Comparison of ENCODE assay signal across 11 mouse cellular contexts in the genomic region with DNA sequence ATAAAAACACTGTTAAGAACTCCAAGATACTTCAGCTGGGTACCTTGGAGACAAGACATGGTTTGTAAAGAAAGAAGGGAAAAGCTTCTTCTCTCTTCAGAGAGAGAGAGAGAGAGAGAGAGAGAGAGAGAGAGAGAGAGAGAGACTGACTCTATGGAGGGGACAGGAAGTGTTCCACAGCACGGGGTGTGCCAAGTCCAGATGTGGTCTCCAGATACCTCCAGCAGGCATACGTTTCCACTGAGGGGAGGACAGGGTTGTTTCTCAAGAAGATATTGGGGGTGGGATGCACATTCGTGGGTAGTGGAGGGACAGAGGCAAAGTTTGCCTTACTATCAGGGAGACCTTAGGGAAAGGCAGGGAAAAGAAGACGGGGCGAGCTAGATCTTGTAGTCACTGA. TPM values are rescaled to one million over a fixed set of nuclear protein-coding genes. Genes with fewer than 3 reads are reported as not detected.
DNase-seq lines count a peak whose midpoint lies in the region; ATAC-seq and TF ChIP-seq lines count a peak whose summit lies in the region.
"Had no signal": no experiment of that assay in that cellular context is flagged by ENCODE, and none has a peak within 500 bp of the region (broad histone marks: within the 10 kb centered on the region; RNA-seq: fewer than 3 reads in every experiment).

No protein-coding gene starts in this region.

- H3K9me3 ChIP-seq in forebrain, embryonic 10.5 days, result no peaks in the 10 kb centered on the region
- no peaks in the 10 kb centered on the region for H3K9me3 ChIP-seq in forebrain, embryonic 12.5 days
- no peaks in the 10 kb centered on the region for H3K9me3 ChIP-seq in midbrain, embryonic 14.5 days (ENCODE audit: control insufficient read depth, low read length)
- no peaks in the 10 kb centered on the region for H3K9me3 ChIP-seq in midbrain, embryonic 13.5 days
- H3K9me3 ChIP-seq in hindbrain, postnatal 0 days (ENCODE audit: low read length), result no peaks in the 10 kb centered on the region
- H3K9me3 ChIP-seq in neural tube, embryonic 14.5 days (ENCODE audit: control insufficient read depth, low read length), result no peaks in the 10 kb centered on the region
- H3K9me3 ChIP-seq: forebrain, embryonic 13.5 days had no signal

- DNase-seq in forebrain, embryonic 10.5 days (ENCODE audit: extremely low spot score, low spot score), result no peak
- no peak for DNase-seq in midbrain, embryonic 14.5 days
- DNase-seq in hindbrain, postnatal 0 days (ENCODE audit: low spot score), result no peak
- DNase-seq in MN1 (ENCODE audit: low spot score), result no peak

- no peak overlapping the region for H3K27ac ChIP-seq in forebrain, embryonic 10.5 days
- H3K27ac ChIP-seq in forebrain, embryonic 12.5 days, result no peak overlapping the region
- no peak overlapping the region; the same call in 1 of the 2 replicates for H3K27ac ChIP-seq in midbrain, embryonic 14.5 days (replicated peaks; ENCODE audit: low read depth, low read length)
- H3K27ac ChIP-seq in midbrain, embryonic 13.5 days, result no peak overlapping the region
- H3K27ac ChIP-seq in hindbrain, postnatal 0 days, result no peak overlapping the region
- no peak overlapping the region for H3K27ac ChIP-seq in neural tube, embryonic 14.5 days (ENCODE audit: low read depth, low read length)

- 57% methylated on average over 5 of the region's 5 CpGs for WGBS in forebrain, embryonic 10.5 days
- 58% methylated on average over 5 of the region's 5 CpGs for WGBS in forebrain, embryonic 12.5 days
- 55% methylated on average over 5 of the region's 5 CpGs for WGBS in midbrain, embryonic 14.5 days
- WGBS in midbrain, embryonic 13.5 days, result 56% methylated on average over 5 of the region's 5 CpGs
- WGBS in hindbrain, postnatal 0 days, result 50% methylated on average over 5 of the region's 5 CpGs
- 58% methylated on average over 5 of the region's 5 CpGs for WGBS in neural tube, embryonic 14.5 days

- H3K36me3 ChIP-seq in forebrain, embryonic 10.5 days (replicated peaks), result no peaks in the 10 kb centered on the region
- H3K36me3 ChIP-seq in forebrain, embryonic 12.5 days (replicated peaks), result no peaks in the 10 kb centered on the region
- no peaks in the 10 kb centered on the region for H3K36me3 ChIP-seq in midbrain, embryonic 14.5 days (ENCODE audit: control insufficient read depth, insufficient read depth, low read length)
- H3K36me3 ChIP-seq in midbrain, embryonic 13.5 days, result no peaks in the 10 kb centered on the region
- H3K36me3 ChIP-seq in hindbrain, postnatal 0 days (ENCODE audit: insufficient read depth, low read length), result no peaks in the 10 kb centered on the region
- no peaks in the 10 kb centered on the region for H3K36me3 ChIP-seq in neural tube, embryonic 14.5 days (ENCODE audit: control insufficient read depth, insufficient read depth, low read length)

- H3K9ac ChIP-seq in forebrain, embryonic 12.5 days, result no peak overlapping the region
- H3K9ac ChIP-seq in midbrain, embryonic 14.5 days (replicated peaks; ENCODE audit: low read length), result no peak overlapping the region
- H3K9ac ChIP-seq in midbrain, embryonic 13.5 days (replicated peaks), result no peak overlapping the region
- no peak overlapping the region for H3K9ac ChIP-seq in hindbrain, postnatal 0 days (replicated peaks; ENCODE audit: low read length)
- no peak overlapping the region for H3K9ac ChIP-seq in neural tube, embryonic 14.5 days (replicated peaks; ENCODE audit: low read depth, low read length)

- H3K4me2 ChIP-seq in forebrain, embryonic 12.5 days, result no peak overlapping the region
- H3K4me2 ChIP-seq in midbrain, embryonic 14.5 days (ENCODE audit: low read length), result peak overlapping the region; percentile 76; the same call in 1 of the 2 replicates
- H3K4me2 ChIP-seq in midbrain, embryonic 13.5 days (replicated peaks), result no peak overlapping the region
- peak overlapping the region; percentile 87; the same call in 1 of the 2 replicates for H3K4me2 ChIP-seq in hindbrain, postnatal 0 days (ENCODE audit: low read depth, low read length)
- no peak overlapping the region; the same call in 1 of the 2 replicates for H3K4me2 ChIP-seq in neural tube, embryonic 14.5 days (ENCODE audit: low read depth, low read length)

- TF ChIP-seq CTCF in hindbrain, postnatal 0 days (IDR thresholded peaks at IDR 0.05; ENCODE audit: low read depth), result no peak

- ATAC-seq in forebrain, embryonic 12.5 days (ENCODE audit: low FRiP score), result no peak
- no peak for ATAC-seq in midbrain, embryonic 14.5 days (ENCODE audit: low FRiP score, low TSS enrichment)
- no peak for ATAC-seq in midbrain, embryonic 13.5 days
- no peak for ATAC-seq in hindbrain, postnatal 0 days
- ATAC-seq in neural tube, embryonic 14.5 days (ENCODE audit: low read depth), result no peak
- ATAC-seq in granulocyte monocyte progenitor cell, adult 5-6 weeks (replicated peaks; ENCODE audit: poor library complexity, severe bottlenecking), result no peak

- peaks cover 53% of the 10 kb centered on the region for H3K4me1 ChIP-seq in forebrain, embryonic 10.5 days
- peaks cover 25% of the 10 kb centered on the region for H3K4me1 ChIP-seq in forebrain, embryonic 12.5 days
- H3K4me1 ChIP-seq in midbrain, embryonic 14.5 days (ENCODE audit: control insufficient read depth, insufficient read depth, low read length), result peaks cover 15% of the 10 kb centered on the region
- peaks cover 25% of the 10 kb centered on the region for H3K4me1 ChIP-seq in midbrain, embryonic 13.5 days (replicated peaks)
- peaks cover 5% of the 10 kb centered on the region; the same call in 1 of the 2 replicates for H3K4me1 ChIP-seq in hindbrain, postnatal 0 days (ENCODE audit: insufficient read depth, low read length)
- H3K4me1 ChIP-seq in neural tube, embryonic 14.5 days (ENCODE audit: control insufficient read depth, insufficient read depth, low read length), result peaks cover 19% of the 10 kb centered on the region

- H3K4me3 ChIP-seq in forebrain, embryonic 10.5 days, result peak overlapping the region; percentile 94; the same call in 1 of the 2 replicates
- no peak overlapping the region for H3K4me3 ChIP-seq in forebrain, embryonic 12.5 days (replicated peaks)
- H3K4me3 ChIP-seq in midbrain, embryonic 14.5 days (replicated peaks; ENCODE audit: low read depth, low read length), result peak overlapping the region; percentile 50; the same call in 1 of the 2 replicates
- H3K4me3 ChIP-seq in midbrain, embryonic 13.5 days (replicated peaks), result no peak overlapping the region
- 0 out of 2 replicates have a peak overlapping the region, but pooled peaks have one; percentile 82 for H3K4me3 ChIP-seq in hindbrain, postnatal 0 days (ENCODE audit: low read length)
- H3K4me3 ChIP-seq in neural tube, embryonic 14.5 days (ENCODE audit: low read depth, low read length), result peak overlapping the region; percentile 74; the same call in 1 of the 2 replicates

- peaks cover 23% of the 10 kb centered on the region for H3K27me3 ChIP-seq in forebrain, embryonic 10.5 days (ENCODE audit: poor library complexity, severe bottlenecking)
- H3K27me3 ChIP-seq in forebrain, embryonic 12.5 days, result peaks cover 18% of the 10 kb centered on the region
- H3K27me3 ChIP-seq in midbrain, embryonic 14.5 days (ENCODE audit: control insufficient read depth, insufficient read depth, low read length), result 0 out of 2 replicates have a peak, but pooled peaks cover 8% of the 10 kb centered on the region
- peaks cover 17% of the 10 kb centered on the region for H3K27me3 ChIP-seq in midbrain, embryonic 13.5 days
- H3K27me3 ChIP-seq in hindbrain, postnatal 0 days (ENCODE audit: insufficient read depth, low read length), result no peaks in the 10 kb centered on the region
- no peaks in the 10 kb centered on the region; the same call in none of the 2 replicates for H3K27me3 ChIP-seq in neural tube, embryonic 14.5 days (ENCODE audit: control insufficient read depth, insufficient read depth, low read length)
- H3K27me3 ChIP-seq: forebrain, embryonic 13.5 days had no signal

RNA-seq across cellular contexts. Expression of a gene that starts 0.3 kb away (rescaled TPM):
- polyA plus RNA-seq in forebrain, embryonic 10.5 days (2016; fragmentation: Nextera tagmentation; extraction: Ambion mirVana), result 22.7 and 22.9 TPM in 2 replicates
- 22.5 and 23.7 TPM in 2 replicates for polyA plus RNA-seq in forebrain, embryonic 12.5 days (2016; fragmentation: Nextera tagmentation; extraction: Ambion mirVana)
- 13.0 and 16.5 TPM in 2 replicates for polyA plus RNA-seq in midbrain, embryonic 14.5 days (2014; fragmentation: Nextera tagmentation; extraction: Ambion mirVana)
- 11.0 and 12.7 TPM in 2 replicates for polyA plus RNA-seq in midbrain, embryonic 13.5 days (2015; fragmentation: Nextera tagmentation; extraction: Ambion mirVana)
- 55.3 and 56.6 TPM in 2 replicates for total RNA-seq in hindbrain, postnatal 0 days (2014; rRNA removed)
- polyA plus RNA-seq in hindbrain, postnatal 0 days (2015; fragmentation: Nextera tagmentation; extraction: Ambion mirVana), result 19.1 and 20.9 TPM in 2 replicates
- 20.5 and 25.0 TPM in 2 replicates for polyA plus RNA-seq in neural tube, embryonic 14.5 days (2014; fragmentation: Nextera tagmentation; extraction: Ambion mirVana)
- total RNA-seq in granulocyte monocyte progenitor cell, adult 5-6 weeks (2014; fragmentation: Nextera tagmentation), result 4.4 and 4.9 TPM in 2 replicates
- 4.4 and 5.7 TPM in 2 replicates for total RNA-seq in granulocyte monocyte progenitor cell, adult 5-6 weeks (2017)

RNA-seq across cellular contexts. Expression of a gene that starts 38.7 kb away (rescaled TPM):
- polyA plus RNA-seq in forebrain, embryonic 10.5 days (2016; fragmentation: Nextera tagmentation; extraction: Ambion mirVana), result 0.46 and 0.97 TPM in 2 replicates
- polyA plus RNA-seq in forebrain, embryonic 12.5 days (2016; fragmentation: Nextera tagmentation; extraction: Ambion mirVana), result 1.1 and 1.6 TPM in 2 replicates
- 0.50 and 0.69 TPM in 2 replicates for polyA plus RNA-seq in midbrain, embryonic 14.5 days (2014; fragmentation: Nextera tagmentation; extraction: Ambion mirVana)
- polyA plus RNA-seq in midbrain, embryonic 13.5 days (2015; fragmentation: Nextera tagmentation; extraction: Ambion mirVana), result 0.31 and 0.42 TPM in 2 replicates
- total RNA-seq in hindbrain, postnatal 0 days (2014; rRNA removed), result 8.7 and 10.6 TPM in 2 replicates
- polyA plus RNA-seq in hindbrain, postnatal 0 days (2015; fragmentation: Nextera tagmentation; extraction: Ambion mirVana), result 4.1 and 4.2 TPM in 2 replicates
- 0.66 and 1.1 TPM in 2 replicates for polyA plus RNA-seq in neural tube, embryonic 14.5 days (2014; fragmentation: Nextera tagmentation; extraction: Ambion mirVana)
- not detected in 2 replicates for total RNA-seq in granulocyte monocyte progenitor cell, adult 5-6 weeks (2014; fragmentation: Nextera tagmentation)
- total RNA-seq in granulocyte monocyte progenitor cell, adult 5-6 weeks (2017), result not detected in 2 replicates
- polyA plus RNA-seq: C2C12 had no signal

RNA-seq across cellular contexts. Expression of a gene that starts 38.8 kb away (rescaled TPM):
- 0.30 TPM in 1 of 2 replicates, not detected in the other for polyA plus RNA-seq in forebrain, embryonic 10.5 days (2016; fragmentation: Nextera tagmentation; extraction: Ambion mirVana)
- 0.29 TPM in 1 of 2 replicates, not detected in the other for polyA plus RNA-seq in forebrain, embryonic 12.5 days (2016; fragmentation: Nextera tagmentation; extraction: Ambion mirVana)
- not detected in 2 replicates for polyA plus RNA-seq in midbrain, embryonic 14.5 days (2014; fragmentation: Nextera tagmentation; extraction: Ambion mirVana)
- not detected in 2 replicates for polyA plus RNA-seq in midbrain, embryonic 13.5 days (2015; fragmentation: Nextera tagmentation; extraction: Ambion mirVana)
- not detected in 2 replicates for total RNA-seq in hindbrain, postnatal 0 days (2014; rRNA removed)
- polyA plus RNA-seq in hindbrain, postnatal 0 days (2015; fragmentation: Nextera tagmentation; extraction: Ambion mirVana), result 0.39 and 0.53 TPM in 2 replicates
- 0.23 TPM in 1 of 2 replicates, not detected in the other for polyA plus RNA-seq in neural tube, embryonic 14.5 days (2014; fragmentation: Nextera tagmentation; extraction: Ambion mirVana)
- total RNA-seq in granulocyte monocyte progenitor cell, adult 5-6 weeks (2014; fragmentation: Nextera tagmentation), result not detected in 2 replicates
- not detected in 2 replicates for total RNA-seq in granulocyte monocyte progenitor cell, adult 5-6 weeks (2017)
- total RNA-seq: adrenal gland, postnatal 10 days had no signal
- polyA plus RNA-seq: C2C12; forebrain, embryonic 13.5 days had no signal

RNA-seq across cellular contexts. Expression of a gene that starts 48.4 kb away (rescaled TPM):
- polyA plus RNA-seq in forebrain, embryonic 10.5 days (2016; fragmentation: Nextera tagmentation; extraction: Ambion mirVana), result 78.4 and 82.2 TPM in 2 replicates
- 120 and 145 TPM in 2 replicates for polyA plus RNA-seq in forebrain, embryonic 12.5 days (2016; fragmentation: Nextera tagmentation; extraction: Ambion mirVana)
- 301 and 306 TPM in 2 replicates for polyA plus RNA-seq in midbrain, embryonic 14.5 days (2014; fragmentation: Nextera tagmentation; extraction: Ambion mirVana)
- polyA plus RNA-seq in midbrain, embryonic 13.5 days (2015; fragmentation: Nextera tagmentation; extraction: Ambion mirVana), result 232 and 283 TPM in 2 replicates
- 73.7 and 82.9 TPM in 2 replicates for total RNA-seq in hindbrain, postnatal 0 days (2014; rRNA removed)
- 332 and 344 TPM in 2 replicates for polyA plus RNA-seq in hindbrain, postnatal 0 days (2015; fragmentation: Nextera tagmentation; extraction: Ambion mirVana)
- 280 and 308 TPM in 2 replicates for polyA plus RNA-seq in neural tube, embryonic 14.5 days (2014; fragmentation: Nextera tagmentation; extraction: Ambion mirVana)
- 7.5 and 11.8 TPM in 2 replicates for total RNA-seq in granulocyte monocyte progenitor cell, adult 5-6 weeks (2014; fragmentation: Nextera tagmentation)
- 2.4 and 5.7 TPM in 2 replicates for total RNA-seq in granulocyte monocyte progenitor cell, adult 5-6 weeks (2017)

RNA-seq across cellular contexts. Expression of a gene that starts 48.5 kb away (rescaled TPM):
- not detected in 2 replicates for polyA plus RNA-seq in forebrain, embryonic 10.5 days (2016; fragmentation: Nextera tagmentation; extraction: Ambion mirVana)
- polyA plus RNA-seq in forebrain, embryonic 12.5 days (2016; fragmentation: Nextera tagmentation; extraction: Ambion mirVana), result not detected in 2 replicates
- polyA plus RNA-seq in midbrain, embryonic 14.5 days (2014; fragmentation: Nextera tagmentation; extraction: Ambion mirVana), result not detected in 2 replicates
- polyA plus RNA-seq in midbrain, embryonic 13.5 days (2015; fragmentation: Nextera tagmentation; extraction: Ambion mirVana), result not detected in 2 replicates
- not detected in 2 replicates for total RNA-seq in hindbrain, postnatal 0 days (2014; rRNA removed)
- not detected in 2 replicates for polyA plus RNA-seq in hindbrain, postnatal 0 days (2015; fragmentation: Nextera tagmentation; extraction: Ambion mirVana)
- not detected in 2 replicates for polyA plus RNA-seq in neural tube, embryonic 14.5 days (2014; fragmentation: Nextera tagmentation; extraction: Ambion mirVana)
- total RNA-seq in granulocyte monocyte progenitor cell, adult 5-6 weeks (2014; fragmentation: Nextera tagmentation), result not detected in 2 replicates
- total RNA-seq in granulocyte monocyte progenitor cell, adult 5-6 weeks (2017), result not detected in 2 replicates
- total RNA-seq: adrenal gland, postnatal 10 days had no signal
- polyA plus RNA-seq: C2C12; forebrain, embryonic 13.5 days had no signal

Comparison
In these comparisons a context has a peak if more than half of its experiments do, and no peak if none do; other contexts are left out.
1. H3K4me3 ChIP-seq: peak in forebrain, embryonic 10.5 days (single experiment), midbrain, embryonic 14.5 days (single experiment), hindbrain, postnatal 0 days (single experiment) and neural tube, embryonic 14.5 days (single experiment); none in forebrain, embryonic 12.5 days (single experiment) and midbrain, embryonic 13.5 days (single experiment).
2. H3K4me2 ChIP-seq: peak in midbrain, embryonic 14.5 days (single experiment) and hindbrain, postnatal 0 days (single experiment); none in forebrain, embryonic 12.5 days (single experiment), midbrain, embryonic 13.5 days (single experiment) and neural tube, embryonic 14.5 days (single experiment).